Mouse (Mus musculus) hindbrain, embryonic 16.5 days (tissue): ENCODE measurements at regions not wholly inside any gene's neighbourhood (a gene's known extent, or its start where the extent isn't known, plus 50 kb on each side); places are given as distances from the start of the nearest gene placed in this dataset.

Experiments
- ATAC-seq: fragments of 200-750 bp; cut with Nextera tagmentation; 2 replicates; pipeline ENCODE4 v1.8.0; 2017; ENCODE audit warnings: moderate TSS enrichment, moderate library complexity
- H3K27ac ChIP-seq: fragments of 300-500 bp; sonication (generic); 2 replicates; pipeline ENCODE4 v1.5.1; 2014; ENCODE audit warnings: low read depth, mild to moderate bottlenecking, control low read depth, low read length, moderate library complexity
- H3K27me3 ChIP-seq: fragments of 300-500 bp; sonication (generic); replicated peaks from 2 replicates; pipeline ENCODE4 v1.6.1; 2014; ENCODE audit warnings: low read length; ENCODE audit not compliant: control insufficient read depth, insufficient read depth
- H3K36me3 ChIP-seq: fragments of 300-500 bp; sonication (generic); 2 replicates; pipeline ENCODE4 v1.6.1; 2014; ENCODE audit warnings: mild to moderate bottlenecking, low read length, moderate library complexity, mixed read lengths; ENCODE audit not compliant: control insufficient read depth, insufficient read depth
- H3K4me1 ChIP-seq: fragments of 300-500 bp; sonication (generic); 2 replicates; pipeline ENCODE4 v1.6.1; 2014; ENCODE audit warnings: low read depth, low read length; ENCODE audit not compliant: control insufficient read depth, insufficient read depth
- H3K4me2 ChIP-seq: fragments of 300-500 bp; sonication (generic); 2 replicates; pipeline ENCODE4 v1.6.1; 2014; ENCODE audit warnings: mild to moderate bottlenecking, low read length, control low read depth, moderate library complexity
- H3K4me3 ChIP-seq: fragments of 300-500 bp; sonication (generic); 2 replicates; pipeline ENCODE4 v1.5.1; 2014; ENCODE audit warnings: mild to moderate bottlenecking, low read length, control low read depth, moderate library complexity
- H3K9ac ChIP-seq: fragments of 300-500 bp; sonication (generic); 2 replicates; pipeline ENCODE4 v1.6.1; 2014; ENCODE audit warnings: low read depth, mild to moderate bottlenecking, control low read depth, low read length, moderate library complexity
- H3K9me3 ChIP-seq: fragments of 300-500 bp; sonication (generic); 2 replicates; pipeline ENCODE4 v1.6.1; 2014; ENCODE audit warnings: mild to moderate bottlenecking, low read length, moderate library complexity; ENCODE audit not compliant: control insufficient read depth
- WGBS: fragments of 180-500 bp; shearing (Covaris S2); extraction: QIAGEN DNeasy Blood & Tissue Kit; methylation state at CpG from one replicate; pipeline ENCODE4 v1.1.7; 2014; 5-methylcytosine and 5-hydroxymethylcytosine counted together

GRCm38 (mm10) chr2:28141975-28142374 lies 50.8 kb upstream of the Olfm1 start:
- no peaks in the 10 kb centered on the region for H3K9me3 ChIP-seq
- H3K36me3 ChIP-seq = no peaks in the 10 kb centered on the region
- 33% methylated on average over 4 of the region's 4 CpGs for WGBS
- no peak overlapping the region for H3K27ac ChIP-seq
- H3K27me3 ChIP-seq = no peaks in the 10 kb centered on the region
- no peak overlapping the region for H3K9ac ChIP-seq
- peaks cover 3% of the 10 kb centered on the region for H3K4me1 ChIP-seq
- no peak; the same call in 1 of the 2 replicates for ATAC-seq
- H3K4me2 ChIP-seq = no peak overlapping the region
- no peak overlapping the region for H3K4me3 ChIP-seq

GRCm38 (mm10) chr2:28141556-28141955 lies 51.2 kb upstream of the Olfm1 start:
- peak overlapping the region; percentile 15; the same call in 1 of the 2 replicates for H3K27ac ChIP-seq
- no peak overlapping the region for H3K4me2 ChIP-seq
- peak; percentile 12; the same call in 1 of the 2 replicates for ATAC-seq
- no peaks in the 10 kb centered on the region for H3K9me3 ChIP-seq
- H3K4me1 ChIP-seq = peaks cover 3% of the 10 kb centered on the region
- no peaks in the 10 kb centered on the region for H3K27me3 ChIP-seq
- WGBS = 26% methylated on average over 4 of the region's 4 CpGs
- no peak overlapping the region for H3K9ac ChIP-seq
- H3K4me3 ChIP-seq = no peak overlapping the region
- no peaks in the 10 kb centered on the region for H3K36me3 ChIP-seq

DNA sequence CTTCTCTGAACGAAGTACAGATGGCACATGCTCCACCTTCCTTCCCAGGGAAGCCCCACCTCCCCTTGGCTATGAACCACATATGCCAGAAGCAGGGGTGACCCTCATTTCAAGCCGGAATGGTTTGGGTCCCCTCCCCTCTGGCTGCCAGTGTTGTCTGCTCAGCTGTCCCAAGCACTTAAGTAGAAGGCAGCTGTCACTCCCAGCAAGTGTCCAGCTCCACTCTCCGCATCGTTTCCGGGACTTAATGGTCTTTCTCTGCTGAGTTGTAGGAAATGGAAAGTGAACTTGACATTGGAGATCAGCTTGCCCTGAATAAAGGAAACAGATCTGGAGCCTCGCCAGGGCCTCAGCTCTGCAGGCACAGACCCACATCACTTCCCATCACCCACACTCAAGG lies 53.9 kb upstream of the Fcnb start:
- H3K36me3 ChIP-seq = no peaks in the 10 kb centered on the region
- H3K9ac ChIP-seq = no peak overlapping the region
- H3K4me1 ChIP-seq = peaks cover 3% of the 10 kb centered on the region
- no peaks in the 10 kb centered on the region for H3K27me3 ChIP-seq
- no peak overlapping the region for H3K4me3 ChIP-seq
- ATAC-seq = peak; percentile 59
- H3K9me3 ChIP-seq = no peaks in the 10 kb centered on the region
- 48% methylated on average over 6 of the region's 6 CpGs for WGBS
- H3K27ac ChIP-seq = no peak overlapping the region
- H3K4me2 ChIP-seq = no peak overlapping the region

- WGBS = 100% methylated on average over 1 of the region's 1 CpGs
- ATAC-seq = no peak
- Histone ChIP-seq H3K4me2 (no peak overlapping the region), H3K9me3 (no peaks in the 10 kb centered on the region), H3K4me1 (peaks cover 3% of the 10 kb centered on the region), H3K27me3 (no peaks in the 10 kb centered on the region), H3K27ac (no peak overlapping the region; the same call in 1 of the 2 replicates), H3K4me3 (no peak overlapping the region), H3K9ac (no peak overlapping the region), H3K36me3 (no peaks in the 10 kb centered on the region)
Measured at GRCm38 (mm10) chr2:28134605-28135004, 49.9 kb upstream of the Fcnb start.
